Mouse (Mus musculus) hindbrain, postnatal 0 days (tissue): Measurements from ENCODE around the gene Spock1. TPM values are rescaled to one million over a fixed set of nuclear protein-coding genes. Genes with fewer than 3 reads are reported as not detected.

Experiments used
- ATAC-seq: fragments of 200-750 bp; cut with Nextera tagmentation; 2 replicates; pipeline ENCODE4 v1.8.0; 2017; ENCODE audit warnings: mild to moderate bottlenecking, moderate TSS enrichment, moderate library complexity
- DNase-seq: peaks from one replicate; pipeline ENCODE4 v3.0.0-alpha.2; 2015; ENCODE audit warnings: low spot score
- H3K27ac ChIP-seq: fragments of 300-500 bp; sonication (generic); 2 replicates; pipeline ENCODE4 v1.5.1; 2014; ENCODE audit warnings: mild to moderate bottlenecking
- H3K27me3 ChIP-seq: fragments of 300-500 bp; sonication (generic); 2 replicates; pipeline ENCODE4 v1.6.1; 2014; ENCODE audit warnings: low read length, mixed read lengths; ENCODE audit not compliant: insufficient read depth
- H3K36me3 ChIP-seq: fragments of 300-500 bp; sonication (generic); 2 replicates; pipeline ENCODE4 v1.6.1; 2014; ENCODE audit warnings: low read length, mixed read lengths; ENCODE audit not compliant: insufficient read depth
- H3K4me1 ChIP-seq: fragments of 300-500 bp; sonication (generic); 2 replicates; pipeline ENCODE4 v1.6.1; 2014; ENCODE audit warnings: antibody characterized with exemption, low read length, mixed read lengths; ENCODE audit not compliant: insufficient read depth
- H3K4me2 ChIP-seq: fragments of 300-500 bp; sonication (generic); 2 replicates; pipeline ENCODE4 v1.6.1; 2014; ENCODE audit warnings: low read depth, mild to moderate bottlenecking, low read length, moderate library complexity, mixed read lengths
- H3K4me3 ChIP-seq: fragments of 300-500 bp; sonication (generic); 2 replicates; pipeline ENCODE4 v1.5.1; 2014; ENCODE audit warnings: low read length
- H3K9ac ChIP-seq: fragments of 300-500 bp; sonication (generic); replicated peaks from 2 replicates; pipeline ENCODE4 v1.6.1; 2014; ENCODE audit warnings: mild to moderate bottlenecking, low read length, moderate library complexity, mixed read lengths
- H3K9me3 ChIP-seq: fragments of 300-500 bp; sonication (generic); 2 replicates; pipeline ENCODE4 v1.6.1; 2016; ENCODE audit warnings: low read length, mixed read lengths
- CTCF ChIP-seq: IDR thresholded peaks from 2 replicates; pipeline ENCODE4 v1.5.1; 2016; ENCODE audit warnings: antibody characterized with exemption, control low read depth, low read depth
- WGBS: fragments of 180-500 bp; shearing (Covaris S2); extraction: QIAGEN DNeasy Blood & Tissue Kit; methylation state at CpG from one replicate; pipeline ENCODE4 v1.1.7; 2014; 5-methylcytosine and 5-hydroxymethylcytosine counted together
- polyA plus RNA-seq: library from polyadenylated mRNA; unstranded; fragments of >200 nt; fragmentation: Nextera tagmentation; extraction: Ambion mirVana; gene quantifications from 2 replicates; pipeline ENCODE4 v1.2.1, GENCODE M21; 2015
- total RNA-seq: library from RNA; depleted of rRNA; stranded (reverse); fragments of >200 nt; gene quantifications from 2 replicates; pipeline ENCODE4 v1.2.3, GENCODE M21; 2014

Spock1 gene
- total and polyA plus RNA-seq, 2 experiments from 2014 or later, result 80.3 to 118 TPM

DNA sequence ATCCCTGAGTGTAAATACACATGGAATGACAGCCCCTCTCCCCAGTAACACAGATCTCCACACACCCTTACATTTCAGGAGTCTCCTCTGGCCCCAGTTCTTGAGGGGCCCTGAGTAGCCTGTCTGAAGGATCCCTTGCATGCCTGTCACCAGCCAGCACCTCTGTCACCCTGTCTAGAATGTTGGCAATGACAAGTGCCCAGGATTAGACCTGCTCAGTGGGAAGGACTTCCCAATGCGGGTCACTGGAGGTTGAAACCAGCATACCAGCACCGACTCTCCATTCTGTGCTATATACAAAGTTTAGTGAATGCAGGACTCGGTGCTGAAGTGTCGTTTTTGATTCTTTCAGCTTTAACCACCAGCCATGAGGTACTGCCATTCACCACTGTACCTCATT, 266.5 kb downstream of the Spock1 start:
- H3K9ac ChIP-seq, result no peak overlapping the region
- H3K4me2 ChIP-seq, result no peak overlapping the region
- no peak overlapping the region for H3K27ac ChIP-seq
- DNase-seq (no peak), ATAC-seq (no peak)
- H3K27me3 ChIP-seq, result no peaks in the 10 kb centered on the region
- H3K36me3 ChIP-seq, result no peaks in the 10 kb centered on the region
- 85% methylated on average over 4 of the region's 4 CpGs for WGBS
- no peak overlapping the region for H3K4me3 ChIP-seq
- H3K4me1 ChIP-seq, result no peaks in the 10 kb centered on the region
- H3K9me3 ChIP-seq, result no peaks in the 10 kb centered on the region
- no peak for TF ChIP-seq CTCF

DNA sequence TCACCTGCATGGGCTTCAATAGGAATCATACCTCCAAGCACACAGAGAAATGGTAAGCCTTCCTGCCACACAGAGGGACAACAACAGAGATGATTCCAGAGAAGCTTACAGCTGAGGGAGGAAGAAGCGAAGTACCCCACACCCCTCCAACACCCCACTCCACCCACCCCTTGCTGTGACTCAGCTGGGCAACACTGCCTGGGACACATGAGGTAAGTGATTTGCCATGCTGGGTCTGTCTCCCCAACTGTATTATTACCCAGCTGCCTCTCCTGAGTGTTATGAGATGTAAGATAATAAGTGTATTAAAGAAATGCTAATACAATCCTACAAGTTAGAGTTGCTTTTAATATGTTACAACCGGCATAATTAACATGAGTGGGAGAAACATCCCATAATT, 267.2 kb downstream of the Spock1 start:
- H3K9ac ChIP-seq, result no peak overlapping the region
- no peaks in the 10 kb centered on the region for H3K4me1 ChIP-seq
- ATAC-seq (no peak), DNase-seq (no peak)
- TF ChIP-seq CTCF, result no peak
- no peaks in the 10 kb centered on the region for H3K36me3 ChIP-seq
- H3K4me2 ChIP-seq, result no peak overlapping the region
- no peak overlapping the region for H3K27ac ChIP-seq
- no peak overlapping the region for H3K4me3 ChIP-seq
- H3K9me3 ChIP-seq, result no peaks in the 10 kb centered on the region
- 80% methylated on average over 2 of the region's 2 CpGs for WGBS
- H3K27me3 ChIP-seq, result no peaks in the 10 kb centered on the region

DNA sequence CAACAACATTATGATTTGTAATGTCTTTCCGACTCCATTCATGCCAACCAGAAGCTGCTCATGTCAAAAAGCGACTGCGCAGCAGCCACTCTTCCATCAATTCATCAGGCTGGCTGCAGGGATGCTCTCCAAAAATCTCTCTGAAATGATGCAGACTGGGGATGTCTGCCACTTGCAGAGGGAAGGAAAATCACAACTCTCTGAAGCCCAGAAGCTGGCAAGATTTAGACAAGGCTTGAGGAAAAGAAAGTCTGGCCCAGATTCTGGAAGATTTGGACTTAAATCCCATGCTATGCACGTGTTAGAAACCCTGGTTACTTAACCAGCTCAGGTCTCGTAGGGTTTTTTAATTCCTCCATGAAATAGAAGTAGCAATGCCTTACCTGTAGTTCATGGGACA, 269.3 kb downstream of the Spock1 start:
- Histone ChIP-seq H3K27me3 (no peaks in the 10 kb centered on the region), H3K4me3 (no peak overlapping the region), H3K4me2 (no peak overlapping the region), H3K27ac (no peak overlapping the region), H3K4me1 (no peaks in the 10 kb centered on the region), H3K9me3 (no peaks in the 10 kb centered on the region), H3K36me3 (no peaks in the 10 kb centered on the region), H3K9ac (no peak overlapping the region)
- WGBS, result 75% methylated on average over 5 of the region's 5 CpGs
- TF ChIP-seq CTCF, result no peak
- no peak for ATAC-seq
- DNase-seq, result peak; percentile 38

DNA sequence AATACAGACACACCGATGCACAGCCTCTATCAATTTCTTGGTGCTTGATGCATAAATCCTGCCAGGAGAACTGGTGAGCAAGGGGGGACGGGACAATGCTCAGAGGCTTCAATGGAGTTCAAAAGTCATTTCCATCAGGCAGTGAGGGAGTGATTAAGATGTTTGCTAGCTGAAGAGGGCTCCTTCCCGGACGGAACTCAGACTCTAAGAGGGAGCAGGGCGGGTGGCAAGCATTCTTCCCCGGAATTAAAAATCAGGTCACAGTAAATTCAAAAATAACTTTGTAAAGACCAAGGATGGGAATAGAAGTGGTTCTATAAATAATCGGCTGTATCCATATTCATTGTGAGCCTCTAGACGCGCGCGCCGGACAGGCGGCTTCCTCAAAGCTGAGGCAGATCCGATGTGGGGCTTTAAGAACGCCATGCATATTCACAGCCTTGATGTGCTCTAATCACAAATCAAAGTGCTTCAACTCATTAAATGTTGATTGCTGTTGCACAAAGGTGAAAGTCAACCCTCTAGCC, 270.5 kb downstream of the Spock1 start:
- no peak overlapping the region for H3K4me3 ChIP-seq
- H3K27me3 ChIP-seq, result no peaks in the 10 kb centered on the region
- ATAC-seq (no peak), DNase-seq (no peak)
- peak overlapping the region; percentile 3; the same call in 1 of the 2 replicates for H3K27ac ChIP-seq
- no peak for TF ChIP-seq CTCF
- H3K4me2 ChIP-seq, result no peak overlapping the region
- no peaks in the 10 kb centered on the region for H3K4me1 ChIP-seq
- no peak overlapping the region for H3K9ac ChIP-seq
- 63% methylated on average over 15 of the region's 15 CpGs for WGBS
- no peaks in the 10 kb centered on the region for H3K36me3 ChIP-seq
- no peaks in the 10 kb centered on the region for H3K9me3 ChIP-seq

DNA sequence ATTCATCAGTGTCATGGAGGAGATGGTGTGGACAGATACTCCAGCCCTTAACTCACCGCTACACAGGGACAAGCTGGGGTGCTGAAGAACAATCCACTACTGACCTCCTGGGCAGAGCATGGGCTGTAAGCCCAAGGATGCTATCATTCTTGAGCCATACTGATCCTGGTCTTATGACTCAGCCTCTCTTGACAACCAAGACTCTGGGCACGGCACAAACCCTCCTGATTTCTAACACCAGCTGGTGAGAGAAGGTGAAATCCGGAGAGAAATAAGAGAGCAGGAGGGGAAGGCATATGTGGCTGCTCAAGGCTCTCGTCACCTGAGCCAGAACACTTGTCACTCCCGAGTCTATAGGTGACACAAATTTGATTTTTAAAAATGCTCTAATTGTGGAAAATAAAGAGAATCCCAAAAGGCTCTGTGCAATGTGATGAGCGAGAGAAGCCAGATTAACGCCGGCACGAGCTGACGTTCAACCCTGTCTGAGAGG, 271.0 kb downstream of the Spock1 start:
- Histone ChIP-seq H3K4me3 (no peak overlapping the region), H3K27ac (peak overlapping the region; percentile 3; the same call in 1 of the 2 replicates), H3K9me3 (no peaks in the 10 kb centered on the region), H3K4me1 (no peaks in the 10 kb centered on the region), H3K9ac (no peak overlapping the region), H3K4me2 (no peak overlapping the region), H3K36me3 (no peaks in the 10 kb centered on the region), H3K27me3 (no peaks in the 10 kb centered on the region)
- TF ChIP-seq CTCF, result no peak
- DNase-seq (no peak), ATAC-seq (no peak)
- WGBS, result 50% methylated on average over 10 of the region's 10 CpGs

DNA sequence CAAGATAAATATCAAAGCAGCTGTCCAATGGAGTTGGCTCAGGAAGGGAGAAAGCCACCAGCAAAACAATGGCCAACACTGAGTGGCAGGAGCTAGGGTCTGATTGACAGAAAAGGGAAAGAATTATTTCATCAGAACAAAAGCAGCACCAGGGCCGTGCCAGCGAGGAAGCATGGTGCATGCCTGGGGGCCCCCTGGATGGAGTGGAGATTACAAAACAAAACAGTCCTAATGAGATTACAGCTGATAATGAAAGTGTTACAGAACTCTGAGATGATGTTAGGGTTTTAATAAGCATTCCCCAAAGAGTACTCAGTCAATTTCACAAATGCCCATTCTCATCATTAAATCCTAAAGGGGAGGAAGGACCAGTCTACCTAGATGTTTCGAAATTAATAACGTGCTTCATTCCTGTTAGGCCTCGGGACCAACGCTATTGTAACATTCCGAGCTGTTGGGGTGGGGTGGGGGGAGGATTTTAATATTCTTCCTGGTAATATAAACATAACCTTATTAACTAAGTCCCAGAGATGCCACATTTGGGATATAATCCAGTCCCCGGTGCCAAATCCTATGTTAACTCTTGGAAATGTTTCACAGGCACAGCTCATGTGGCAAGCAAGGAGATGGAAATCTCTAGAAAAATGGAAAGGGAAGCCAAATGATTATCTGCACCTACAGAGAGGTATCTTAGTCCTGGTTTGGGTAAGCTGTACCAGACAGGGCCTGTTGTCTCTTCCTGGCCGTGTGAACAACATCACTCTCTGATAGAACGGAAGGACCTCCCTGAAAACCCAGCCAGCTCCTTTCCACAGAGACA, 271.7 kb downstream of the Spock1 start:
- DNase-seq (no peak), ATAC-seq (no peak)
- H3K4me3 ChIP-seq, result no peak overlapping the region
- H3K4me1 ChIP-seq, result no peaks in the 10 kb centered on the region
- 47% methylated on average over 10 of the region's 10 CpGs for WGBS
- H3K36me3 ChIP-seq, result no peaks in the 10 kb centered on the region
- H3K9me3 ChIP-seq, result no peaks in the 10 kb centered on the region
- no peak for TF ChIP-seq CTCF
- no peak overlapping the region for H3K4me2 ChIP-seq
- no peak overlapping the region for H3K9ac ChIP-seq
- no peak overlapping the region for H3K27ac ChIP-seq
- H3K27me3 ChIP-seq, result no peaks in the 10 kb centered on the region

DNA sequence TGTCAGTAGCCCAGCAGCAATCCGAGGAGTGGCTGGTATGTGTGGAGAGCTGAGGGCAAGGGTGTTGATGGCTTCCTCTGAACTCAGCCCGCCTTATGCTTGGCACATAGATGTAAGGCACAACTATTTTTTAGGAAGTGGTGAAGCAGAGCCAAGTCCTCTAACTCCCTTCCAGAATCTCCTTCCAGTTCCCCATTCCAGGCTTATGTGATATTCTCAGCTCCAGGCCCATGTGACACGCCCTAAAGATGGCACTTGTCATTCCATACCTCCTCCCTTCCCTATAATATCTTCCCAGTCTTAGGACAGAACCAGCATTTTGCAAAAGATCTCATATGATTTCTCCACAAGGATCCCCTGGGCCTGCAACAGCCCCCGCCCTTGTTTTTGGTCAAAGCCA, 277.6 kb downstream of the Spock1 start:
- no peak for DNase-seq

More for the DNA sequence above, 277.6 kb downstream of the Spock1 start:
- Histone ChIP-seq H3K9me3 (no peaks in the 10 kb centered on the region), H3K4me2 (no peak overlapping the region), H3K27me3 (no peaks in the 10 kb centered on the region), H3K27ac (no peak overlapping the region), H3K9ac (no peak overlapping the region), H3K36me3 (no peaks in the 10 kb centered on the region), H3K4me1 (no peaks in the 10 kb centered on the region), H3K4me3 (no peak overlapping the region)
- no peak for TF ChIP-seq CTCF
- WGBS, result 81% methylated on average over 4 of the region's 4 CpGs
- no peak for ATAC-seq
